Mouse (Mus musculus) forebrain, embryonic 16.5 days (tissue): Measurements from ENCODE around the gene Dcbld1. TPM values are rescaled to one million over a fixed set of nuclear protein-coding genes. Genes with fewer than 3 reads are reported as not detected.

Source experiments
- ATAC-seq: fragments of 200-750 bp; cut with Nextera tagmentation; 2 replicates; pipeline ENCODE4 v1.8.0; 2017; ENCODE audit warnings: mild to moderate bottlenecking, moderate library complexity
- H3K27ac ChIP-seq: fragments of 300-500 bp; sonication (generic); 2 replicates; pipeline ENCODE4 v1.5.1; 2014; ENCODE audit warnings: low read length, control low read depth
- H3K27me3 ChIP-seq: fragments of 300-500 bp; sonication (generic); replicated peaks from 2 replicates; pipeline ENCODE4 v1.6.1; 2014; ENCODE audit warnings: low read length; ENCODE audit not compliant: control insufficient read depth, insufficient read depth
- H3K36me3 ChIP-seq: fragments of 300-500 bp; sonication (generic); 2 replicates; pipeline ENCODE4 v1.6.1; 2014; ENCODE audit not compliant: control insufficient read depth, insufficient read depth
- H3K4me1 ChIP-seq: fragments of 300-500 bp; sonication (generic); replicated peaks from 2 replicates; pipeline ENCODE4 v1.6.1; 2014; ENCODE audit warnings: low read length; ENCODE audit not compliant: control insufficient read depth, insufficient read depth
- H3K4me2 ChIP-seq: fragments of 300-500 bp; sonication (generic); 2 replicates; pipeline ENCODE4 v1.6.1; 2014; ENCODE audit warnings: mild to moderate bottlenecking, low read length, control low read depth
- H3K4me3 ChIP-seq: fragments of 300-500 bp; sonication (generic); replicated peaks from 2 replicates; pipeline ENCODE4 v1.5.1; 2014; ENCODE audit warnings: mild to moderate bottlenecking, low read length, control low read depth
- H3K9ac ChIP-seq: fragments of 300-500 bp; sonication (generic); replicated peaks from 2 replicates; pipeline ENCODE4 v1.6.1; 2014; ENCODE audit warnings: low read depth, low read length, control low read depth
- H3K9me3 ChIP-seq: fragments of 300-500 bp; sonication (generic); 2 replicates; pipeline ENCODE4 v1.6.1; 2016; ENCODE audit warnings: low read length; ENCODE audit not compliant: control insufficient read depth
- WGBS: fragments of 180-500 bp; shearing (Covaris S2); extraction: QIAGEN DNeasy Blood & Tissue Kit; methylation state at CpG from one replicate; pipeline ENCODE4 v1.1.7; 2014; 5-methylcytosine and 5-hydroxymethylcytosine counted together
- polyA plus RNA-seq: library from polyadenylated mRNA; unstranded; fragments of >200 nt; fragmentation: Nextera tagmentation; extraction: Ambion mirVana; gene quantifications from 2 replicates; pipeline ENCODE4 v1.2.1, GENCODE M21; 2015

The Dcbld1 gene
- 20.1 and 22.0 TPM in 2 replicates for polyA plus RNA-seq

GRCm38 (mm10) chr10:52233301-52233968 lies at the start of gene Dcbld1:
Gene Dcbld1 (plus strand): TSS chr10:52233619.
- H3K4me3 ChIP-seq, result peak within 1 kb of the TSS; percentile 96
- WGBS, result 1% methylated on average over 47 of the region's 60 CpGs
- peak within 1 kb of the TSS; percentile 89 for H3K9ac ChIP-seq
- peak; percentile 94 for ATAC-seq
- peak within 1 kb of the TSS; percentile 71 for H3K27ac ChIP-seq
- peak within 1 kb of the TSS; percentile 82 for H3K4me2 ChIP-seq
- H3K9me3 ChIP-seq, result no peaks in the 10 kb centered on the region
- no peaks in the 10 kb centered on the region for H3K27me3 ChIP-seq
- H3K4me1 ChIP-seq, result peaks cover 13% of the 10 kb centered on the region
- H3K36me3 ChIP-seq, result no peaks in the 10 kb centered on the region

- no peak for ATAC-seq
- H3K9me3 ChIP-seq, result no peaks in the 10 kb centered on the region
These were observed 47.5 kb upstream of the Dcbld1 start for GRCm38 (mm10) chr10:52185900-52186299.

GRCm38 (mm10) chr10:52194957-52195852 lies 38.2 kb upstream of the Dcbld1 start, which contains the start of gene Ros1:
Gene Ros1 (minus strand): TSS chr10:52195244.
- H3K9me3 ChIP-seq, result no peaks in the 10 kb centered on the region
- H3K4me1 ChIP-seq, result no peaks in the 10 kb centered on the region
- no peak for ATAC-seq
- H3K27me3 ChIP-seq, result no peaks in the 10 kb centered on the region
- H3K4me3 ChIP-seq, result no peak within 1 kb of the TSS
- no peak within 1 kb of the TSS for H3K4me2 ChIP-seq
- 91% methylated on average over 7 of the region's 7 CpGs for whole genome bisulfite sequencing
- H3K36me3 ChIP-seq, result no peaks in the 10 kb centered on the region
- no peak within 1 kb of the TSS for H3K9ac ChIP-seq
- H3K27ac ChIP-seq, result no peak within 1 kb of the TSS

More at GRCm38 (mm10) chr10:52185900-52186299, 47.5 kb upstream of the Dcbld1 start:
- Histone ChIP-seq H3K4me2 (no peak overlapping the region), H3K4me3 (no peak overlapping the region), H3K27ac (no peak overlapping the region), H3K4me1 (no peaks in the 10 kb centered on the region), H3K36me3 (no peaks in the 10 kb centered on the region), H3K9ac (no peak overlapping the region), H3K27me3 (no peaks in the 10 kb centered on the region)
- WGBS, result 93% methylated on average over 4 of the region's 4 CpGs

GRCm38 (mm10) chr10:52204006-52204405 lies 29.4 kb upstream of the Dcbld1 start:
- no peaks in the 10 kb centered on the region for H3K9me3 ChIP-seq
- H3K27me3 ChIP-seq, result no peaks in the 10 kb centered on the region
- WGBS, result 75% methylated on average over 2 of the region's 2 CpGs
- no peak for ATAC-seq
- no peak overlapping the region for H3K4me2 ChIP-seq
- H3K27ac ChIP-seq, result no peak overlapping the region
- H3K9ac ChIP-seq, result no peak overlapping the region
- H3K36me3 ChIP-seq, result no peaks in the 10 kb centered on the region
- H3K4me3 ChIP-seq, result no peak overlapping the region
- no peaks in the 10 kb centered on the region for H3K4me1 ChIP-seq

GRCm38 (mm10) chr10:52215267-52215818 lies 18.1 kb upstream of the Dcbld1 start:
- no peak overlapping the region for H3K4me3 ChIP-seq
- H3K9me3 ChIP-seq, result no peaks in the 10 kb centered on the region
- H3K27me3 ChIP-seq, result no peaks in the 10 kb centered on the region
- H3K4me2 ChIP-seq, result no peak overlapping the region
- no peak overlapping the region for H3K9ac ChIP-seq
- ATAC-seq, result no peak
- H3K4me1 ChIP-seq, result 0 out of 2 replicates have a peak, but pooled peaks cover 3% of the 10 kb centered on the region
- no peak overlapping the region for H3K27ac ChIP-seq
- H3K36me3 ChIP-seq, result no peaks in the 10 kb centered on the region
- 68% methylated on average over 2 of the region's 2 CpGs for WGBS

GRCm38 (mm10) chr10:52216797-52217563 lies 16.4 kb upstream of the Dcbld1 start:
- H3K36me3 ChIP-seq, result no peaks in the 10 kb centered on the region
- H3K27me3 ChIP-seq, result no peaks in the 10 kb centered on the region
- 24% methylated on average over 7 of the region's 7 CpGs for whole genome bisulfite sequencing
- H3K4me2 ChIP-seq, result no peak overlapping the region
- H3K4me3 ChIP-seq, result no peak overlapping the region
- 0 out of 2 replicates have a peak, but pooled peaks cover 3% of the 10 kb centered on the region for H3K4me1 ChIP-seq
- no peak overlapping the region for H3K9ac ChIP-seq
- H3K27ac ChIP-seq, result no peak overlapping the region
- no peaks in the 10 kb centered on the region for H3K9me3 ChIP-seq
- peak; percentile 71 for ATAC-seq

- H3K4me1 ChIP-seq, result 0 out of 2 replicates have a peak, but pooled peaks cover 3% of the 10 kb centered on the region
- no peak overlapping the region for H3K9ac ChIP-seq
- H3K27me3 ChIP-seq, result no peaks in the 10 kb centered on the region
- no peaks in the 10 kb centered on the region for H3K9me3 ChIP-seq
- 32% methylated on average over 7 of the region's 7 CpGs for WGBS
- no peak overlapping the region for H3K27ac ChIP-seq
- no peak overlapping the region for H3K4me2 ChIP-seq
- no peak overlapping the region for H3K4me3 ChIP-seq
- no peaks in the 10 kb centered on the region for H3K36me3 ChIP-seq
- ATAC-seq, result peak; percentile 81
These were observed 15.9 kb upstream of the Dcbld1 start for GRCm38 (mm10) chr10:52217564-52217934.

- Histone ChIP-seq H3K4me1 (0 out of 2 replicates have a peak, but pooled peaks cover 3% of the 10 kb centered on the region), H3K4me2 (no peak overlapping the region), H3K36me3 (no peaks in the 10 kb centered on the region), H3K9ac (no peak overlapping the region), H3K4me3 (no peak overlapping the region), H3K27me3 (no peaks in the 10 kb centered on the region), H3K9me3 (no peaks in the 10 kb centered on the region), H3K27ac (no peak overlapping the region)
- ATAC-seq, result no peak
- 73% methylated on average over 3 of the region's 3 CpGs for WGBS
These were observed 13.8 kb upstream of the Dcbld1 start for GRCm38 (mm10) chr10:52219600-52219999.
